Mouse (Mus musculus): ENCODE data around the gene Tk1. TPM values are rescaled to one million over a fixed set of nuclear protein-coding genes. Genes with fewer than 3 reads are reported as not detected.

Tk1 gene
- polyA plus RNA-seq, 1 experiment from 2014 or later: 158 TPM

- H3K36me3 ChIP-seq (ENCODE audit: insufficient read depth): 0 out of 2 replicates have a peak, but pooled peaks cover 12% of the 10 kb centered on the region
- no peaks in the 10 kb centered on the region for H3K27me3 ChIP-seq (ENCODE audit: insufficient read depth, low read length)
- no peak overlapping the region for H3K4me2 ChIP-seq
- no peak overlapping the region for H3K4me3 ChIP-seq (ENCODE audit: low read depth, low read length)
- no peak for ATAC-seq (ENCODE audit: insufficient read depth)
- H3K27ac ChIP-seq (ENCODE audit: low read depth): no peak overlapping the region
- 94% methylated on average over 11 of the region's 11 CpGs for WGBS
- no peaks in the 10 kb centered on the region for H3K9me3 ChIP-seq (ENCODE audit: low read depth, low read length)
- no peak for DNase-seq
- H3K9ac ChIP-seq: no peak overlapping the region
- H3K4me1 ChIP-seq (ENCODE audit: insufficient read depth): peaks cover 28% of the 10 kb centered on the region
- TF ChIP-seq CTCF (IDR thresholded peaks at IDR 0.05; ENCODE audit: low read depth): no peak
Observed at GRCm38 (mm10) chr11:117778031-117778430, 47.9 kb downstream of the Tk1 start.

- H3K9me3 ChIP-seq (ENCODE audit: low read depth, low read length): no peaks in the 10 kb centered on the region
- ATAC-seq (ENCODE audit: insufficient read depth) (no peak), DNase-seq (no peak)
- H3K4me3 ChIP-seq (ENCODE audit: low read depth, low read length): no peak overlapping the region
- H3K4me2 ChIP-seq: no peak overlapping the region
- H3K4me1 ChIP-seq (ENCODE audit: insufficient read depth): peaks cover 28% of the 10 kb centered on the region
- H3K27me3 ChIP-seq (ENCODE audit: insufficient read depth, low read length): no peaks in the 10 kb centered on the region
- WGBS: 79% methylated on average over 5 of the region's 5 CpGs
- H3K9ac ChIP-seq: no peak overlapping the region
- TF ChIP-seq CTCF (IDR thresholded peaks at IDR 0.05; ENCODE audit: low read depth): no peak
- no peak overlapping the region for H3K27ac ChIP-seq (ENCODE audit: low read depth)
- 0 out of 2 replicates have a peak, but pooled peaks cover 13% of the 10 kb centered on the region for H3K36me3 ChIP-seq (ENCODE audit: insufficient read depth)
Observed at GRCm38 (mm10) chr11:117777111-117777510, 48.8 kb downstream of the Tk1 start.

DNA sequence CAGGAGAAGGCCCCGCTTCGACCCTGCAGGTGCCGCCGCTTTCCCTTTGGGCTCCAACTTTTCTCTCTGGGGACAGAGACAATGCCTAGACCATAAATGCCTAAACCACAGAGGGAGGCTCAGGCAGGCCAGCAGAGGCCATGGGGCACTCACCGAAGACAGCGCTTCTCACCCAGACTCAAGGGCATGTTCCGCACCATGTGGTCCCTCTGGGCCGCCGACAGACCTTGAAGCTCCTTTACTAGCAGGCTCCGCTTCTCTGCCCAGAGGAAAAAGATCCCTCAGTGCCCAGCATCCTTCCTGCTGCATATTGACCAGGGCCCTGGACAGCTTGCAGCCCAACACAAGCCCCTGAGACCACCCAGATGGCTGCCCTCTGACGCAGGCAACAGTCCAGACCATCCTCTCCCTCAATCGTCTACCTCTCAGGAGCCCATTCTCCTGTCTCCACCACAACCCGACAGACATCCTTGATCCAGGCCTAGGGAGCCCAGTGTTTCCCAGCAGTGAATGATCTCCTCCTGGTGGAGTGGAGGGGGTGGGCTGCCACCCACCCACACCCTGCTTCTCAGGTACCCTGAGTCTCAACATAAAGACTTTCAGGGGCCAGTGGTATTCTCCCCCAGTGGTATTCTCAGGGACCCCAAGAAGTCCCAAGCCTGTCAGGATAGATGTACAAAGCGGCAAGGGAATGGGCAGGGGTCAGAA, 49.7 kb downstream of the Tk1 start:
- H3K9ac ChIP-seq: no peak overlapping the region
- 0 out of 2 replicates have a peak, but pooled peaks cover 16% of the 10 kb centered on the region for H3K36me3 ChIP-seq (ENCODE audit: insufficient read depth)
- H3K9me3 ChIP-seq (ENCODE audit: low read depth, low read length): no peaks in the 10 kb centered on the region
- H3K4me3 ChIP-seq (ENCODE audit: low read depth, low read length): no peak overlapping the region
- no peak for DNase-seq
- 89% methylated on average over 14 of the region's 14 CpGs for WGBS
- H3K4me1 ChIP-seq (ENCODE audit: insufficient read depth): peaks cover 22% of the 10 kb centered on the region
- H3K4me2 ChIP-seq: no peak overlapping the region
- H3K27me3 ChIP-seq (ENCODE audit: insufficient read depth, low read length): no peaks in the 10 kb centered on the region
- ATAC-seq (ENCODE audit: insufficient read depth): no peak
- TF ChIP-seq CTCF (IDR thresholded peaks at IDR 0.05; ENCODE audit: low read depth): no peak
- H3K27ac ChIP-seq (ENCODE audit: low read depth): no peak overlapping the region

- DNase-seq (no peak), ATAC-seq (ENCODE audit: insufficient read depth) (no peak)
- Histone ChIP-seq H3K9ac (no peak overlapping the region), H3K4me1 (ENCODE audit: insufficient read depth) (peaks cover 15% of the 10 kb centered on the region), H3K4me3 (ENCODE audit: low read depth, low read length) (no peak overlapping the region), H3K4me2 (no peak overlapping the region), H3K27ac (ENCODE audit: low read depth) (no peak overlapping the region), H3K27me3 (ENCODE audit: insufficient read depth, low read length) (no peaks in the 10 kb centered on the region), H3K9me3 (ENCODE audit: low read depth, low read length) (no peaks in the 10 kb centered on the region), H3K36me3 (ENCODE audit: insufficient read depth) (0 out of 2 replicates have a peak, but pooled peaks cover 16% of the 10 kb centered on the region)
- no peak for TF ChIP-seq CTCF (IDR thresholded peaks at IDR 0.05; ENCODE audit: low read depth)
- 88% methylated on average over 13 of the region's 13 CpGs for WGBS
Observed at GRCm38 (mm10) chr11:117775540-117775939, 50.4 kb downstream of the Tk1 start.

DNA sequence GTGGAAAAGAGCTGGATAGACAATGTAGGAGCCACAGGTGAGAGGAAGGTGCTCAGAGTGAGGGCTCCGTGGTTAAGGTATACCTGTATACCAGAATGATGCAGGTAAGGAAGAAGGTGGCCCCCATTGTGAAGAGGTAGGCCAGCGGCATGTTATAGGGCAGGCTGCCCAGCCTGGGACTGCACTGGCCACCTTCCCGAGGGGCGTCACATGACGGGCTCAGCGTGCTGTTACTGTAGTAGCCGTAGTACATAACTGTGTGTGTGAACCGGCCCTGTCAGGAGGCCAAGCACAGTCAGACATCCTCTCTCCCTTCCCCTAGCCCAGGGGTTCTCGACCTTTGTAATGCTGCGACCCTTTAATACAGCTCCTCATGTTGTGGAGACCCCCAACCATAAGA, 51.0 kb downstream of the Tk1 start:
- H3K4me3 ChIP-seq (ENCODE audit: low read depth, low read length): no peak overlapping the region
- no peak for TF ChIP-seq CTCF (IDR thresholded peaks at IDR 0.05; ENCODE audit: low read depth)
- no peaks in the 10 kb centered on the region for H3K9me3 ChIP-seq (ENCODE audit: low read depth, low read length)
- no peak overlapping the region for H3K4me2 ChIP-seq
- 0 out of 2 replicates have a peak, but pooled peaks cover 16% of the 10 kb centered on the region for H3K36me3 ChIP-seq (ENCODE audit: insufficient read depth)
- WGBS: 85% methylated on average over 10 of the region's 10 CpGs
- H3K4me1 ChIP-seq (ENCODE audit: insufficient read depth): peaks cover 9% of the 10 kb centered on the region; the same call in 1 of the 2 replicates
- no peak overlapping the region for H3K9ac ChIP-seq
- no peaks in the 10 kb centered on the region for H3K27me3 ChIP-seq (ENCODE audit: insufficient read depth, low read length)
- DNase-seq (no peak), ATAC-seq (ENCODE audit: insufficient read depth) (no peak)
- H3K27ac ChIP-seq (ENCODE audit: low read depth): no peak overlapping the region

DNA sequence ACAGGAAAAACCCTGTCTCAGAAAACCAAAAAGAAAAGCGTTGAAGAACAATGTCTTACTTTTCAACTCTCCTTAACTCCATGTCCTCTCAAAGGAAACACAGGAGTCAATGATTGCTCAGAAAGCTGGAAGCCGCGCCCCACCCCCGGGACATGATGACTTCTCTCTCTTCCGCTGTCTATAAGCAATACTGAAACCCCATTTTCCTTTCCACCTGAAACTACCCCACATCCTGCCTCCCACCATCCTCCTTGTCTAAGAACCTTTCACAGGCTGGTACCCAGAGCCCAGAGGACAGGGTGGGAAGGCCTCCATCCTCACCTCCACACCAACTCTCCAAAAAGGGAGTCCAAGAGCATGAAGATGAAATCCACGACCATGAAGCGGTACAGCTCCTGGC, 53.5 kb downstream of the Tk1 start:
- no peak for ATAC-seq (ENCODE audit: insufficient read depth)
- Histone ChIP-seq H3K9ac (no peak overlapping the region), H3K4me1 (ENCODE audit: insufficient read depth) (no peaks in the 10 kb centered on the region), H3K27me3 (ENCODE audit: insufficient read depth, low read length) (no peaks in the 10 kb centered on the region), H3K27ac (ENCODE audit: low read depth) (no peak overlapping the region), H3K36me3 (ENCODE audit: insufficient read depth) (0 out of 2 replicates have a peak, but pooled peaks cover 10% of the 10 kb centered on the region), H3K9me3 (ENCODE audit: low read depth, low read length) (no peaks in the 10 kb centered on the region), H3K4me3 (ENCODE audit: low read depth, low read length) (no peak overlapping the region), H3K4me2 (no peak overlapping the region)
- no peak for DNase-seq
- 94% methylated on average over 7 of the region's 7 CpGs for WGBS
- no peak for TF ChIP-seq CTCF (IDR thresholded peaks at IDR 0.05; ENCODE audit: low read depth)

DNA sequence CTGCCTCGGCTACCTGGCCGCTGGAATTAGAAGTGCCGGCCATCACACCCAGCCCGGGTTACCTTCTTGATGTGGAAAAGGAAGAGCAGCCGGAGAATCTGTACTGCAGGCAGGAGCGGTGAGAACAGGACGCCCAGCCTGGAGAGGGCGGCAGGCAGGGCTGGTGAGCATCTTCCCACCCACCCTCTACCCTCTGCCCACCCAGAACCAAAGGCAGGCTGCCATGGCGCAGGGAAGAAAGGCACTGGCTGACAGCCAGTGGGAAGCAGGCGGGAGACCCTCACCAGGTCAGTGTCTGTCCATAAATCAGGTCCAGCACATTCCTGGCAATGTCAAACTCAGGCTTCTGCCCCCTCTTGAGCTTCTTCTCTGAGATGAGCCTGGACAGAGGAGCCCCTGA, 55.5 kb downstream of the Tk1 start:
- no peak for TF ChIP-seq CTCF (IDR thresholded peaks at IDR 0.05; ENCODE audit: low read depth)
- H3K9ac ChIP-seq: no peak overlapping the region
- H3K4me3 ChIP-seq (ENCODE audit: low read depth, low read length): no peak overlapping the region
- H3K27ac ChIP-seq (ENCODE audit: low read depth): no peak overlapping the region
- H3K36me3 ChIP-seq (ENCODE audit: insufficient read depth): peaks cover 11% of the 10 kb centered on the region; the same call in 1 of the 2 replicates
- H3K27me3 ChIP-seq (ENCODE audit: insufficient read depth, low read length): no peaks in the 10 kb centered on the region
- DNase-seq: peak; percentile 13
- H3K4me2 ChIP-seq: no peak overlapping the region
- H3K9me3 ChIP-seq (ENCODE audit: low read depth, low read length): no peaks in the 10 kb centered on the region
- ATAC-seq (ENCODE audit: insufficient read depth): no peak
- 69% methylated on average over 10 of the region's 10 CpGs for WGBS
- H3K4me1 ChIP-seq (ENCODE audit: insufficient read depth): no peaks in the 10 kb centered on the region
